ENCODE assay signal across 9 mouse cellular contexts in the genomic region with DNA sequence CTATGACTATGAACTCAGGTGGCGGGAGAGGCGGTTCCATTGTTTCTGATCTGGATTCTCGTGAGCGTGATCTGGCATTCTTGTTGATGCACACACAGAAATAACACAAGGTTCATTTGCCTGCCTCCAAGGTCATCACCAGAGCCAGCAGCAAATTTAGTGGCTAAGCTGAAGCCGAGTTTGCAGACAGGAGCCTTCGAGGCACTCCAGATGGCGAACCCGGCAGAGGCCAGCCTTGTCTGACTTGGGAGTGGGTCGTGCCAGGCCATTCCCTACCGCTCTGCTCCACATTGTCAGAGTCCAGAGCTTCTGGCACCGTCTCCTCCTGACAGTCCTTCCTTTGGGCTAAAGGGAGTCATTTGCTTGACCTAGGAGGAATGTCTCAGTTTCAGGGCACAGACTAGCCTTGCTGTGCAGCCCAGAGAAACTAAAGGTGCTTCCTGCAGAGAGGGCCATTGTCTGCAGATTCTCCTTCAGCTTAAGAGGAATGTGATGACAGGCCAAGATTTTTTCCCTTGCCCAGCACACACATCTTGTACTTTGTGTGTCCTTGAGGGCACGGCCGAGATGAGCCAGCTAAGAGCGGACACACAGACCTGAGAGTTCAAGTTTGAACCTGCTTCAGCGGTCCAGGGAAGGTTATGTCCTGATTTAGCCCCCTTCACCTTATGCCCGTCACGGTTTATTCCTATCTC. TPM values are rescaled to one million over a fixed set of nuclear protein-coding genes. Genes with fewer than 3 reads are reported as not detected.
DNase-seq lines count a peak whose midpoint lies in the region; ATAC-seq and TF ChIP-seq lines count a peak whose summit lies in the region.
"Had no signal": no experiment of that assay in that cellular context is flagged by ENCODE, and none has a peak within 500 bp of the region (broad histone marks: within the 10 kb centered on the region; RNA-seq: fewer than 3 reads in every experiment).

No protein-coding gene starts in this region.

- WGBS in hindbrain, embryonic 13.5 days = 48% methylated on average over 17 of the region's 17 CpGs
- WGBS in hindbrain, embryonic 14.5 days = 51% methylated on average over 17 of the region's 17 CpGs
- 36% methylated on average over 17 of the region's 17 CpGs for WGBS in heart, adult 2 months
- 84% methylated on average over 17 of the region's 17 CpGs for WGBS in thymus, adult 2 months
- WGBS in forebrain, postnatal 0 days = 46% methylated on average over 17 of the region's 17 CpGs

- intact Hi-C loops in heart, adult 2 months (cut with DNase I) = no loop called here

- no peaks in the 10 kb centered on the region for H3K79me2 ChIP-seq in heart, adult 2 months (replicated peaks; ENCODE audit: control insufficient read depth, insufficient read depth, low read length)

- H3K27ac ChIP-seq in hindbrain, embryonic 13.5 days = peak overlapping the region; percentile 37
- H3K27ac ChIP-seq in hindbrain, embryonic 14.5 days = no peak overlapping the region
- H3K27ac ChIP-seq in heart, adult 2 months = peak overlapping the region; percentile 30
- no peak overlapping the region for H3K27ac ChIP-seq in thymus, adult 2 months (ENCODE audit: control insufficient read depth, insufficient read depth, low read length)
- no peak overlapping the region for H3K27ac ChIP-seq in forebrain, postnatal 0 days (ENCODE audit: low read depth, low read length)
- H3K27ac ChIP-seq: limb, embryonic 13.5 days had no signal

- H3K4me2 ChIP-seq in hindbrain, embryonic 13.5 days = no peak overlapping the region
- H3K4me2 ChIP-seq in hindbrain, embryonic 14.5 days (replicated peaks) = no peak overlapping the region
- H3K4me2 ChIP-seq in forebrain, postnatal 0 days (ENCODE audit: low read depth) = no peak overlapping the region
- H3K4me2 ChIP-seq: limb, embryonic 13.5 days had no signal

- TF ChIP-seq POLR2A in heart, adult 2 months (IDR thresholded peaks at IDR 0.05; ENCODE audit: insufficient read depth, low read depth, low read length) = no peak
- TF ChIP-seq POLR2A in thymus, adult 2 months (IDR thresholded peaks at IDR 0.05; ENCODE audit: control insufficient read depth, extremely low read depth, insufficient read depth, low read length, poor library complexity) = no peak

- no peak for TF ChIP-seq CTCF in heart, adult 2 months (IDR thresholded peaks at IDR 0.05)
- no peak for TF ChIP-seq CTCF in thymus, adult 2 months (IDR thresholded peaks at IDR 0.05; ENCODE audit: borderline replicate concordance, control insufficient read depth, extremely low read depth, insufficient read depth, low read length, poor library complexity)
- TF ChIP-seq CTCF in forebrain, postnatal 0 days (IDR thresholded peaks at IDR 0.05; ENCODE audit: low read depth) = no peak

- H3K4me3 ChIP-seq in hindbrain, embryonic 13.5 days = no peak overlapping the region
- H3K4me3 ChIP-seq in hindbrain, embryonic 14.5 days (replicated peaks; ENCODE audit: low read length) = no peak overlapping the region
- H3K4me3 ChIP-seq in heart, adult 2 months = no peak overlapping the region
- H3K4me3 ChIP-seq in thymus, adult 2 months (ENCODE audit: control insufficient read depth, insufficient read depth, low read length) = no peak overlapping the region
- no peak overlapping the region for H3K4me3 ChIP-seq in forebrain, postnatal 0 days (ENCODE audit: low read depth, low read length)
- H3K4me3 ChIP-seq: limb, embryonic 13.5 days had no signal

- no peak overlapping the region; the same call in 1 of the 2 replicates for H3K9ac ChIP-seq in hindbrain, embryonic 13.5 days
- H3K9ac ChIP-seq in hindbrain, embryonic 14.5 days = no peak overlapping the region
- H3K9ac ChIP-seq in heart, adult 2 months (ENCODE audit: low read depth, low read length) = no peak overlapping the region
- H3K9ac ChIP-seq in forebrain, postnatal 0 days = no peak overlapping the region
- H3K9ac ChIP-seq: limb, embryonic 13.5 days had no signal

- H3K27me3 ChIP-seq in hindbrain, embryonic 13.5 days = no peaks in the 10 kb centered on the region
- H3K27me3 ChIP-seq in hindbrain, embryonic 14.5 days (ENCODE audit: control insufficient read depth, insufficient read depth, low read length) = no peaks in the 10 kb centered on the region
- no peaks in the 10 kb centered on the region for H3K27me3 ChIP-seq in heart, adult 2 months (ENCODE audit: control insufficient read depth, insufficient read depth, low read length)
- no peaks in the 10 kb centered on the region for H3K27me3 ChIP-seq in thymus, adult 2 months (ENCODE audit: control insufficient read depth, insufficient read depth, low read length)
- H3K27me3 ChIP-seq in forebrain, postnatal 0 days (ENCODE audit: insufficient read depth, low read length) = peaks cover 9% of the 10 kb centered on the region; the same call in 1 of the 2 replicates
- H3K27me3 ChIP-seq: limb, embryonic 13.5 days had no signal

- no peak for ATAC-seq in hindbrain, embryonic 13.5 days (ENCODE audit: low FRiP score)
- ATAC-seq in hindbrain, embryonic 14.5 days (ENCODE audit: low FRiP score) = no peak
- no peak for ATAC-seq in forebrain, postnatal 0 days

- peaks cover 25% of the 10 kb centered on the region for H3K4me1 ChIP-seq in hindbrain, embryonic 13.5 days (replicated peaks)
- H3K4me1 ChIP-seq in hindbrain, embryonic 14.5 days (replicated peaks; ENCODE audit: control insufficient read depth, insufficient read depth, low read length) = peaks cover 24% of the 10 kb centered on the region; the same call in 1 of the 2 replicates
- H3K4me1 ChIP-seq in heart, adult 2 months (ENCODE audit: control insufficient read depth, insufficient read depth, low read length) = no peaks in the 10 kb centered on the region
- H3K4me1 ChIP-seq in thymus, adult 2 months (replicated peaks; ENCODE audit: control insufficient read depth, insufficient read depth, low read length) = no peaks in the 10 kb centered on the region
- peaks cover 19% of the 10 kb centered on the region; the same call in 1 of the 2 replicates for H3K4me1 ChIP-seq in forebrain, postnatal 0 days (ENCODE audit: insufficient read depth)
- H3K4me1 ChIP-seq: limb, embryonic 13.5 days had no signal

- no peak for TF ChIP-seq EP300 in heart, adult 2 months (IDR thresholded peaks at IDR 0.05; ENCODE audit: insufficient read depth, low read depth, low read length)

- DNase-seq in hindbrain, embryonic 14.5 days (ENCODE audit: low spot score) = no peak
- peak; percentile 82 for DNase-seq in ZHBTc4 (ENCODE audit: low read depth, low spot score)
- peak; percentile 21 to 27 for DNase-seq in heart, adult 2 months
- DNase-seq in kidney, postnatal 36 days = peak; percentile 31 to 46
- no peak for DNase-seq in layer of hippocampus, postnatal 14 days (ENCODE audit: low spot score in 2 of 2)
- DNase-seq in thymus, adult 2 months = no peak
- DNase-seq in forebrain, postnatal 0 days = no peak

- no peaks in the 10 kb centered on the region for H3K36me3 ChIP-seq in hindbrain, embryonic 13.5 days
- H3K36me3 ChIP-seq in hindbrain, embryonic 14.5 days (replicated peaks; ENCODE audit: control insufficient read depth, insufficient read depth) = no peaks in the 10 kb centered on the region
- H3K36me3 ChIP-seq in heart, adult 2 months (ENCODE audit: control insufficient read depth, insufficient read depth, low read length) = no peaks in the 10 kb centered on the region
- H3K36me3 ChIP-seq in thymus, adult 2 months (ENCODE audit: control insufficient read depth, insufficient read depth, low read length) = no peaks in the 10 kb centered on the region
- no peaks in the 10 kb centered on the region for H3K36me3 ChIP-seq in forebrain, postnatal 0 days (ENCODE audit: insufficient read depth)
- H3K36me3 ChIP-seq: limb, embryonic 13.5 days had no signal

- H3K9me3 ChIP-seq in hindbrain, embryonic 13.5 days = no peaks in the 10 kb centered on the region
- H3K9me3 ChIP-seq in hindbrain, embryonic 14.5 days (ENCODE audit: control insufficient read depth, low read length) = no peaks in the 10 kb centered on the region
- H3K9me3 ChIP-seq in forebrain, postnatal 0 days (ENCODE audit: low read length) = no peaks in the 10 kb centered on the region
- H3K9me3 ChIP-seq: limb, embryonic 13.5 days had no signal

RNA-seq across cellular contexts. Expression of gene Tmem117, which starts 20.2 kb away (rescaled TPM):
- polyA plus RNA-seq in hindbrain, embryonic 13.5 days (2015; fragmentation: Nextera tagmentation; extraction: Ambion mirVana) = 6.9 and 7.4 TPM in 2 replicates
- 16.1 and 16.9 TPM in 2 replicates for polyA plus RNA-seq in hindbrain, embryonic 14.5 days (2014; fragmentation: Nextera tagmentation; extraction: Ambion mirVana)
- total RNA-seq in heart, adult 2 months (2021) = 10 to 100 TPM; 12.5 to 12.6 TPM
- 3.0 and 7.4 TPM in 2 replicates for polyA plus RNA-seq in heart, adult 2 months (2012; rRNA removed)
- total RNA-seq in layer of hippocampus, postnatal 14 days (2021) = 10 to 100 TPM in 1 of 2 experiments, 1 to 10 TPM in 1; 8.7 to 10.5 TPM
- polyA plus RNA-seq in thymus, adult 2 months (2012; rRNA removed) = 0.20 and 0.42 TPM in 2 replicates
- 13.8 and 15.2 TPM in 2 replicates for total RNA-seq in forebrain, postnatal 0 days (2014; rRNA removed)
- 7.6 and 11.6 TPM in 2 replicates for polyA plus RNA-seq in forebrain, postnatal 0 days (2015; fragmentation: Nextera tagmentation; extraction: Ambion mirVana)

RNA-seq across cellular contexts. Expression of gene Twf1, which starts 59.5 kb away (rescaled TPM):
- 92.3 and 94.9 TPM in 2 replicates for polyA plus RNA-seq in hindbrain, embryonic 13.5 days (2015; fragmentation: Nextera tagmentation; extraction: Ambion mirVana)
- polyA plus RNA-seq in hindbrain, embryonic 14.5 days (2014; fragmentation: Nextera tagmentation; extraction: Ambion mirVana) = 80.3 and 85.3 TPM in 2 replicates
- 10 to 100 TPM; 12.8 to 18.1 TPM for total RNA-seq in heart, adult 2 months (2021)
- polyA plus RNA-seq in heart, adult 2 months (2012; rRNA removed) = 10.1 and 16.0 TPM in 2 replicates
- 10 to 100 TPM; 61.6 to 62.0 TPM for total RNA-seq in layer of hippocampus, postnatal 14 days (2021)
- 20.1 and 23.0 TPM in 2 replicates for polyA plus RNA-seq in thymus, adult 2 months (2012; rRNA removed)
- 47.9 and 50.0 TPM in 2 replicates for total RNA-seq in forebrain, postnatal 0 days (2014; rRNA removed)
- 64.4 and 74.9 TPM in 2 replicates for polyA plus RNA-seq in forebrain, postnatal 0 days (2015; fragmentation: Nextera tagmentation; extraction: Ambion mirVana)

Comparison
In these comparisons a context has a peak if more than half of its experiments do, and no peak if none do; other contexts are left out.
1. H3K27ac ChIP-seq: peak in hindbrain, embryonic 13.5 days (single experiment) and heart, adult 2 months (single experiment); none in hindbrain, embryonic 14.5 days (single experiment), thymus, adult 2 months (single experiment) and forebrain, postnatal 0 days (single experiment).
2. DNase-seq: peak in ZHBTc4 (single experiment), heart, adult 2 months (2 of 2) and kidney, postnatal 36 days (2 of 2); none in hindbrain, embryonic 14.5 days (single experiment), layer of hippocampus, postnatal 14 days (0 of 2), thymus, adult 2 months (single experiment) and forebrain, postnatal 0 days (single experiment).